ENCODE assay signal across 16 mouse cellular contexts in the genomic region with DNA sequence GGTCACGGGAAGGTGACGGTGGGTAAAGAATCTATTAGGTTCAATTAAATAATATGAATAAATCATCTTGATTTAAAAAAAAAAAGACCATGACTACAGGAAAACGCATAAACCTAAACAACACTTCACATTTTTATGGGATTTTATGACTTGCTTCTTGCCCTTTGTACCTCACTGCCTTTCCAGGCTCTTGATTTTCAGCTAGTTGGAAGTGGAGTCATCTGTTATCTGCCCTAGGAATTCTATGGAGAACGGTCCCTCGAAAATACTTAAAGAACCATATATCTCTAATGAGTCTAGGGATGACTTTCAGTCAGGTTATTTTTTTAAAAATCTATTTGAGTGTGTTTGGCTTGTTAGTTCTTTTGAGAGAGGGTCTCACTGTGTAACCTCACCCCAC.
"Had no signal": no experiment of that assay in that cellular context is flagged by ENCODE, and none has a peak within 500 bp of the region (broad histone marks: within the 10 kb centered on the region; RNA-seq: fewer than 3 reads in every experiment).

No protein-coding gene starts in this region.

- H3K36me3 ChIP-seq: neural tube, embryonic 13.5 days; neural tube, embryonic 15.5 days; stomach, embryonic 15.5 days had no signal

- H3K9ac ChIP-seq: neural tube, embryonic 13.5 days; neural tube, embryonic 15.5 days; stomach, embryonic 15.5 days had no signal

- H3K4me2 ChIP-seq: neural tube, embryonic 13.5 days; neural tube, embryonic 15.5 days; stomach, embryonic 15.5 days had no signal

- H3K27me3 ChIP-seq: neural tube, embryonic 13.5 days; neural tube, embryonic 15.5 days; stomach, embryonic 15.5 days had no signal

- DNase-seq: retina, postnatal 1 day; right cerebral cortex, adult 18-20 months; right cerebral cortex, postnatal 14 days; right cerebral cortex, postnatal 25 days; right cerebral cortex, postnatal 4 days; spleen, adult 18-20 months; thymus, adult 18-20 months; thymus, adult 2 months; thymus, postnatal 14 days; thymus, postnatal 25 days; thymus, postnatal 36 days; thymus, postnatal 4 days had no signal

- H3K27ac ChIP-seq: neural tube, embryonic 13.5 days; neural tube, embryonic 15.5 days; stomach, embryonic 15.5 days; stomach, postnatal 0 days had no signal

- H3K4me3 ChIP-seq: neural tube, embryonic 13.5 days; neural tube, embryonic 15.5 days; stomach, embryonic 15.5 days had no signal

- H3K9me3 ChIP-seq: neural tube, embryonic 13.5 days; neural tube, embryonic 15.5 days; stomach, embryonic 15.5 days had no signal
